Mouse (Mus musculus) adrenal gland, adult (tissue): Measurements from ENCODE around the gene Cym.

Experiments used
- DNase-seq, 2 experiments: peaks; one replicate each; pipeline ENCODE4 v3.0.0; 2022 to 2023; ENCODE audit warnings: low spot score in 1 of 2; ENCODE audit not compliant: inconsistent age in 2 of 2

The Cym gene

GRCm38 (mm10) chr3:107221608-107222007 lies at the start of gene Cym:
TSS of gene Cym (minus strand) at chr3:107221732.
- DNase-seq = no peak

GRCm38 (mm10) chr3:107266814-107267345 lies 45.3 kb upstream of the Cym start:
- DNase-seq = peak; percentile 45 to 70

GRCm38 (mm10) chr3:107261851-107262165 lies 40.3 kb upstream of the Cym start:
- peak; percentile 51 to 82 for DNase-seq

GRCm38 (mm10) chr3:107260956-107261850 lies 39.7 kb upstream of the Cym start:
- peak in 1 of 2 experiments; percentile 64 for DNase-seq

GRCm38 (mm10) chr3:107257924-107258323 lies 36.4 kb upstream of the Cym start:
- DNase-seq = no peak

GRCm38 (mm10) chr3:107256724-107257123 lies 35.2 kb upstream of the Cym start:
- DNase-seq = no peak

- DNase-seq = peak in 1 of 2 experiments; percentile 41
Measured at GRCm38 (mm10) chr3:107255992-107256391, 34.5 kb upstream of the Cym start.

GRCm38 (mm10) chr3:107253925-107254324 lies 32.4 kb upstream of the Cym start:
- DNase-seq = no peak

GRCm38 (mm10) chr3:107252035-107252434 lies 30.5 kb upstream of the Cym start:
- peak; percentile 23 to 39 for DNase-seq

- no peak for DNase-seq
Measured at GRCm38 (mm10) chr3:107250320-107250719, 28.8 kb upstream of the Cym start.

GRCm38 (mm10) chr3:107249042-107249441 lies 27.5 kb upstream of the Cym start:
- no peak for DNase-seq

GRCm38 (mm10) chr3:107246876-107247275 lies 25.3 kb upstream of the Cym start:
- no peak for DNase-seq

- DNase-seq = no peak
Measured at GRCm38 (mm10) chr3:107241389-107242094, 20.0 kb upstream of the Cym start.

GRCm38 (mm10) chr3:107239607-107240006 lies 18.1 kb upstream of the Cym start, which contains the start of gene Prok1:
TSS of gene Prok1 (minus strand) at chr3:107239707.
- DNase-seq = no peak

GRCm38 (mm10) chr3:107238471-107238980 lies 17.0 kb upstream of the Cym start:
- DNase-seq = no peak

GRCm38 (mm10) chr3:107238051-107238450 lies 16.5 kb upstream of the Cym start:
- DNase-seq = no peak

GRCm38 (mm10) chr3:107233945-107234344 lies 12.4 kb upstream of the Cym start:
- no peak for DNase-seq

- peak; percentile 66 to 93 for DNase-seq
Measured at GRCm38 (mm10) chr3:107233351-107233813, 11.8 kb upstream of the Cym start.

GRCm38 (mm10) chr3:107231202-107231601 lies 9.7 kb upstream of the Cym start:
- no peak for DNase-seq

- no peak for DNase-seq
Measured at GRCm38 (mm10) chr3:107230527-107230926, 9.0 kb upstream of the Cym start, which contains the start of gene A630076J17Rik. TSS of gene A630076J17Rik (plus strand) at chr3:107230614.

GRCm38 (mm10) chr3:107229822-107230221 lies 8.3 kb upstream of the Cym start:
- DNase-seq = no peak
